Mouse (Mus musculus) liver, embryonic 16.5 days (tissue): ENCODE results near the gene Cep85l. TPM values are rescaled to one million over a fixed set of nuclear protein-coding genes. Genes with fewer than 3 reads are reported as not detected.

Experiments
- polyA plus RNA-seq: library from polyadenylated mRNA; unstranded; fragments of >200 nt; fragmentation: Nextera tagmentation; extraction: Ambion mirVana; gene quantifications from 2 replicates; pipeline ENCODE4 v1.2.1, GENCODE M21; 2015

The Cep85l gene
- polyA plus RNA-seq, 1 experiment from 2014 or later, result 1.9 TPM

Other genes with a start within 250 kb of the Cep85l start
- 0.39 and 0.66 TPM in 2 replicates for gene Pln, start 42.3 kb downstream of the Cep85l start, polyA plus RNA-seq
- gene Asf1a, start 216.8 kb upstream of the Cep85l start, polyA plus RNA-seq, result 55.4 and 62.2 TPM in 2 replicates